ENCODE assay signal across 9 mouse cellular contexts in the genomic region with DNA sequence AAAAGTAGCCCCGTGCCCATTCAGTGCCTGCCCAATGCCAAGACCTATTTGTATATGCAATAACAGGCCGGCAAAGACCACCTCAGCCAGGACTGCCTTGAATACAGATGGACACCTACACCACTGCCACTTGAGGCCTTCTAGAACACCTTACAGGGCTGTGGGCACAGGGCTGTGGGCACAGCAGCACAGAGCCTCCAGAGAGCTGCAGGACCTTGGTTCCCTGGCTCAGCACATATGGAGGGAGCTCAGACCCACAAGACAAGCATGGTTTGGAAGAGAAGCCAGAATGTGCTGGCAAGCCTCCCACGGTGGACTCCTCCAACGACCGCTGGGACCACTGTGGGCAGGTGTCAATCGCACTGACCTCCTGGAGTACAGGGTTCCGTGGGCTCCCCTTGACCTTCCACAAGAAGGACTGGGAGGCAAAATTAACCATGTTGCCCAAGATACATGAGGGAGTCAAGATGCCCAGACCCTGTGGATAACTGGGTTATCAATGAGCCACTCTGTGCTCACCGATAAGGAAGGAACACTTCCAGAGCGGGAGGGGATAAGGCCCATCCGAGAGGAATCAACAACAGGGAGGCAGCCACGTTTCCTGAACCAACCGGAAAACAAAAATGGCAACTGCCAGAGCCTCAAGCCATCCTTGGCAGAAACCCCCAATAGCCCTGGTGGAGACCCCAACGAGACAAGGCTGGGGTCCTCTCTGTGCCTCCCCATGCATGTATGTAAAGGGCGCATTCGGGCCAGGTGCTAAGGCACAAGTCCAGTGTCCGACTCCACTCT. TPM values are rescaled to one million over a fixed set of nuclear protein-coding genes. Genes with fewer than 3 reads are reported as not detected.
DNase-seq lines count a peak whose midpoint lies in the region; ATAC-seq and TF ChIP-seq lines count a peak whose summit lies in the region.
"Had no signal": no experiment of that assay in that cellular context is flagged by ENCODE, and none has a peak within 500 bp of the region (broad histone marks: within the 10 kb centered on the region; RNA-seq: fewer than 3 reads in every experiment).

No protein-coding gene starts in this region.

- H3K4me1 ChIP-seq in heart, embryonic 16.5 days (ENCODE audit: control insufficient read depth, insufficient read depth, low read length) = peaks cover 60% of the 10 kb centered on the region
- peaks cover 10% of the 10 kb centered on the region for H3K4me1 ChIP-seq in embryonic facial prominence, embryonic 11.5 days (ENCODE audit: control insufficient read depth, insufficient read depth, low read length)
- peaks cover 36% of the 10 kb centered on the region for H3K4me1 ChIP-seq in forebrain, postnatal 0 days (ENCODE audit: insufficient read depth)
- H3K4me1 ChIP-seq in midbrain, embryonic 12.5 days = peaks cover 75% of the 10 kb centered on the region

- TF ChIP-seq CTCF in forebrain, postnatal 0 days (IDR thresholded peaks at IDR 0.05; ENCODE audit: low read depth) = no peak

- H3K27me3 ChIP-seq in heart, embryonic 16.5 days (ENCODE audit: control insufficient read depth, insufficient read depth, low read length) = no peaks in the 10 kb centered on the region
- H3K27me3 ChIP-seq in embryonic facial prominence, embryonic 11.5 days (ENCODE audit: control insufficient read depth, insufficient read depth, low read length) = no peaks in the 10 kb centered on the region
- no peaks in the 10 kb centered on the region for H3K27me3 ChIP-seq in forebrain, postnatal 0 days (ENCODE audit: insufficient read depth, low read length)
- no peaks in the 10 kb centered on the region for H3K27me3 ChIP-seq in midbrain, embryonic 12.5 days

- ATAC-seq in heart, embryonic 16.5 days (replicated peaks; ENCODE audit: extremely low read depth, insufficient read depth, low FRiP score) = no peak
- no peak for ATAC-seq in embryonic facial prominence, embryonic 11.5 days (replicated peaks; ENCODE audit: insufficient number of reproducible peaks, low FRiP score, low TSS enrichment, low read depth)
- no peak for ATAC-seq in forebrain, postnatal 0 days
- ATAC-seq in midbrain, embryonic 12.5 days (ENCODE audit: low FRiP score, low read depth) = no peak

- no peak overlapping the region for H3K4me3 ChIP-seq in heart, embryonic 16.5 days (ENCODE audit: low read length)
- H3K4me3 ChIP-seq in embryonic facial prominence, embryonic 11.5 days (ENCODE audit: low read depth, low read length) = no peak overlapping the region
- peak overlapping the region; percentile 12 for H3K4me3 ChIP-seq in forebrain, postnatal 0 days (ENCODE audit: low read depth, low read length)
- H3K4me3 ChIP-seq in midbrain, embryonic 12.5 days = peak overlapping the region; percentile 86

- H3K36me3 ChIP-seq in heart, embryonic 16.5 days (ENCODE audit: control insufficient read depth, insufficient read depth) = no peaks in the 10 kb centered on the region
- H3K36me3 ChIP-seq in embryonic facial prominence, embryonic 11.5 days (replicated peaks; ENCODE audit: control insufficient read depth, insufficient read depth, low read depth, low read length) = no peaks in the 10 kb centered on the region
- H3K36me3 ChIP-seq in forebrain, postnatal 0 days (ENCODE audit: insufficient read depth) = no peaks in the 10 kb centered on the region
- H3K36me3 ChIP-seq in midbrain, embryonic 12.5 days = 0 out of 2 replicates have a peak, but pooled peaks cover 7% of the 10 kb centered on the region

- peak overlapping the region; percentile 19 for H3K4me2 ChIP-seq in heart, embryonic 16.5 days (ENCODE audit: low read depth, low read length)
- peak overlapping the region; percentile 16 for H3K4me2 ChIP-seq in embryonic facial prominence, embryonic 11.5 days (ENCODE audit: low read depth, low read length)
- peak overlapping the region; percentile 90 for H3K4me2 ChIP-seq in forebrain, postnatal 0 days (ENCODE audit: low read depth)
- H3K4me2 ChIP-seq in midbrain, embryonic 12.5 days (replicated peaks) = peak overlapping the region; percentile 99

- H3K9ac ChIP-seq in heart, embryonic 16.5 days (ENCODE audit: low read length) = no peak overlapping the region
- H3K9ac ChIP-seq in embryonic facial prominence, embryonic 11.5 days (replicated peaks; ENCODE audit: low read length) = no peak overlapping the region
- peak overlapping the region; percentile 33; the same call in 1 of the 2 replicates for H3K9ac ChIP-seq in forebrain, postnatal 0 days
- peak overlapping the region; percentile 37 for H3K9ac ChIP-seq in midbrain, embryonic 12.5 days (replicated peaks)

- 52% methylated on average over 16 of the region's 16 CpGs for WGBS in heart, embryonic 16.5 days
- 80% methylated on average over 16 of the region's 16 CpGs for WGBS in embryonic facial prominence, embryonic 11.5 days
- WGBS in forebrain, postnatal 0 days = 63% methylated on average over 16 of the region's 16 CpGs
- WGBS in midbrain, embryonic 12.5 days = 78% methylated on average over 16 of the region's 16 CpGs

- no peaks in the 10 kb centered on the region for H3K9me3 ChIP-seq in heart, embryonic 16.5 days (replicated peaks; ENCODE audit: control insufficient read depth, low read length)
- no peaks in the 10 kb centered on the region for H3K9me3 ChIP-seq in embryonic facial prominence, embryonic 11.5 days (replicated peaks; ENCODE audit: control insufficient read depth, low read length)
- H3K9me3 ChIP-seq in forebrain, postnatal 0 days (ENCODE audit: low read length) = no peaks in the 10 kb centered on the region
- H3K9me3 ChIP-seq in midbrain, embryonic 12.5 days = no peaks in the 10 kb centered on the region

- DNase-seq in heart, postnatal 4 days = no peak
- no peak for DNase-seq in embryonic facial prominence, embryonic 11.5 days (ENCODE audit: low spot score)
- no peak for DNase-seq in forebrain, postnatal 0 days
- DNase-seq in yolk sac, embryonic 10.5 days (ENCODE audit: low spot score) = no peak
- no peak for DNase-seq in left cerebral cortex, adult 11 months (ENCODE audit: low spot score)
- DNase-seq in kidney, postnatal 36 days = no peak
- DNase-seq: kidney, postnatal 10 days had no signal

- peak overlapping the region; percentile 11; the same call in 1 of the 2 replicates for H3K27ac ChIP-seq in heart, embryonic 16.5 days (ENCODE audit: low read length)
- no peak overlapping the region for H3K27ac ChIP-seq in embryonic facial prominence, embryonic 11.5 days (replicated peaks; ENCODE audit: low read depth, low read length)
- H3K27ac ChIP-seq in forebrain, postnatal 0 days (ENCODE audit: low read depth, low read length) = no peak overlapping the region
- H3K27ac ChIP-seq in midbrain, embryonic 12.5 days (replicated peaks) = 0 out of 2 replicates have a peak overlapping the region, but pooled peaks have one; percentile 47

RNA-seq across cellular contexts. Expression of a gene that starts 3.7 kb away (rescaled TPM):
- polyA plus RNA-seq in heart, embryonic 16.5 days (2015; fragmentation: Nextera tagmentation; extraction: Ambion mirVana) = 4.2 and 4.6 TPM in 2 replicates
- 10 to 100 TPM; 35.2 to 37.2 TPM for total RNA-seq in heart, postnatal 4 days (2021)
- polyA plus RNA-seq in embryonic facial prominence, embryonic 11.5 days (2014; fragmentation: Nextera tagmentation; extraction: Ambion mirVana) = 8.4 and 9.8 TPM in 2 replicates
- total RNA-seq in forebrain, postnatal 0 days (2014; rRNA removed) = 66.1 and 68.0 TPM in 2 replicates
- 15.5 and 16.2 TPM in 2 replicates for polyA plus RNA-seq in forebrain, postnatal 0 days (2015; fragmentation: Nextera tagmentation; extraction: Ambion mirVana)
- 17.0 and 21.6 TPM in 2 replicates for polyA plus RNA-seq in midbrain, embryonic 12.5 days (2016; fragmentation: Nextera tagmentation; extraction: Ambion mirVana)

RNA-seq across cellular contexts. Expression of a gene that starts 34.5 kb away (rescaled TPM):
- 0.84 and 0.95 TPM in 2 replicates for polyA plus RNA-seq in heart, embryonic 16.5 days (2015; fragmentation: Nextera tagmentation; extraction: Ambion mirVana)
- total RNA-seq in heart, postnatal 4 days (2021) = 1 to 10 TPM; 2.5 to 2.8 TPM
- 0.43 and 0.59 TPM in 2 replicates for polyA plus RNA-seq in embryonic facial prominence, embryonic 11.5 days (2014; fragmentation: Nextera tagmentation; extraction: Ambion mirVana)
- 3.9 and 5.2 TPM in 2 replicates for total RNA-seq in forebrain, postnatal 0 days (2014; rRNA removed)
- 1.1 and 1.5 TPM in 2 replicates for polyA plus RNA-seq in forebrain, postnatal 0 days (2015; fragmentation: Nextera tagmentation; extraction: Ambion mirVana)
- polyA plus RNA-seq in midbrain, embryonic 12.5 days (2016; fragmentation: Nextera tagmentation; extraction: Ambion mirVana) = 5.0 and 6.2 TPM in 2 replicates

Comparison
In these comparisons a context has a peak if more than half of its experiments do, and no peak if none do; other contexts are left out.
1. H3K27ac ChIP-seq: peak in heart, embryonic 16.5 days (single experiment) and midbrain, embryonic 12.5 days (single experiment); none in embryonic facial prominence, embryonic 11.5 days (single experiment) and forebrain, postnatal 0 days (single experiment).
2. H3K4me2 ChIP-seq: peak in every context shown above with its lines; median percentile 99 in midbrain, embryonic 12.5 days; 90 in forebrain, postnatal 0 days; 19 in heart, embryonic 16.5 days; 16 in embryonic facial prominence, embryonic 11.5 days.
3. H3K4me3 ChIP-seq: peak in forebrain, postnatal 0 days (single experiment) and midbrain, embryonic 12.5 days (single experiment); none in heart, embryonic 16.5 days (single experiment) and embryonic facial prominence, embryonic 11.5 days (single experiment).
4. H3K9ac ChIP-seq: peak in forebrain, postnatal 0 days (single experiment) and midbrain, embryonic 12.5 days (single experiment); none in heart, embryonic 16.5 days (single experiment) and embryonic facial prominence, embryonic 11.5 days (single experiment).